Mouse (Mus musculus) brain, adult 2 months (tissue): Measurements from ENCODE around the gene Rps26.
"Not testable (repeated sequence)": the region's sequence is repeated elsewhere in the genome, so short reads cannot be mapped to it uniquely, and the experiment has no call there.

Experiments used
- DNase-seq: peaks from one replicate; pipeline ENCODE4 v3.0.0; 2011; ENCODE audit warnings: low read depth, low spot score

Gene Rps26

GRCm38 (mm10) chr10:128641871-128642270 is 15.3 kb upstream of the Rps26 start:
- no peak for DNase-seq

- DNase-seq, result no peak
Measured at GRCm38 (mm10) chr10:128640891-128641290, 14.3 kb upstream of the Rps26 start.

DNA sequence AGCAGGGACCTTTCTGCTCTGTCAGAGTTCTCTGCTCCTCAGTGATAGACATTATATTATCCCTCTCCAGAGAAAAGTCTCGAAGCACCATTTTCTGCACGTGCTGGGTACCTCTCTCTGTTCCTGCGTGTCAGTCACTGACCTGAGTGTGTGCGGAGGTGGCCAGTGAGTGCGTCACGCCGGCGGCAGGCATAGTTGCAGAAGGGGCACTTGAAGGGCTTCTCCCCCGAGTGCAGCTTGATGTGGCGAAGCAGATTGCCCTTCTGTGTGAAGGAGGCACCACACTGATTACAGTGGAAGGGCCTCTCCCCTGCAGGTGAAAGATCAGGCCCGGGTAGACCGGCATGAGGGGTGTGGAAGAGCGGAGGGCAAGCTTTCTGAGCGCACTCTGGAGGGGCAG is 13.5 kb upstream of the Rps26 start:
- DNase-seq, result no peak

DNA sequence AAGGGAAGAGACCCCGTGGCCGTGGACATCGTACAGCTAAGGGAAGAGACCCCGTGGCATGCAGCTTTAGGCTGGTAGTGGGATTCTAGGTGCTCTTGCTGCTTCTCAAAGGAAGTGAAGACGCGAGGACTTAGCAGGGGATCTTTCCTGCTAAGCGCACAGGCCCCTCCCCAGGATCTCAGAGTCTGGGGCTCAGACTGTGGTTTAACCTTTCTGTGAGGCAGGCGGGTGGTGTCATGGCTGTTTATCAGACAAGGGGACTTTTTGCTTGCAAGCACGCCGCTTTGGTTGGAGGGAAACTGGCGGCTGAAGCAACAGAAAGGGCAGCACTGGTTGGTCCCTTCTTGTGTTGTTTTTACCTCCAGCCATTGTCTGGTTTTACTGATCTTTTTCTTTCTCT is 10.5 kb upstream of the Rps26 start:
- no peak for DNase-seq

- DNase-seq, result no peak
Measured at GRCm38 (mm10) chr10:128636561-128636960, 10.0 kb upstream of the Rps26 start.

DNA sequence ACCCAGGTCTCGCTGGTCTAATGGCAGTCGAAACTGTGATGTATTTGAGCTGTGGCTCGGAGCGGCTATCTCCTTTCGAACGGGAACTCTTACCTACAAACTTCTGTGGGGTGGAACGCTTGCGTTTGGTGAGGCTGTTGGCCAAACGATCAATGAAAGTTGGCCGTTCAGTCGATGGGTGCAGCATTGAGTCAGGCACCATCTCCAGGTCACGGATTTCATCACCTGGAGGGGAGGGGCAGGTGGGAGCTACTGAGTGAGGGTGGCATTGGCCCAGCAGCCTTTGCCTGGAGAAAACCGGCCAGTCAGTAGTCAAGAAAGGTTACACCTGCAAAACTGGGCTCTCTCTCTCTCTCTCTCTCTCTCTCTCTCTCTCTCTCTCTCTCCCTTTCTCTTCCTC is 9.2 kb upstream of the Rps26 start:
- DNase-seq, result no peak

GRCm38 (mm10) chr10:128631571-128631970 is 5.0 kb upstream of the Rps26 start:
- no peak for DNase-seq

DNA sequence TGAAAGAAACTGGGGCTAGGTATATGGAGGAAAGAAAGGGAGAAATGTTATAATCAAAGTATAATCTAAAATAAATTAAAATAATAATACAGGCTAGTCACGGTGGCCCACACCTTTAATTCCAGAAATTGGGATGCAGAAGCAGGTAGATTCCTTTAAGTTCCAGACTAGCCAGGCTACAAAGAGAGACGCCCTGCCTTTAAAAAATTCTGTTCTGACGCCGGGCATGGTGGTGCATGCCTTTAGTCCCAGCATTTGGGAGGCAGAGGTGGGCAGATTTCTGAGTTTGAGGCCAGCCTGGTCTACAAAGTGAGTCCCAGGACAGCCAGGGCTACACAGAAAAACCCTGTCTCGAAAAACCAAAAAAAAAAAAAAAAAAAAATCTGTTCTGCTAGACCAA is 3.8 kb upstream of the Rps26 start:
- DNase-seq, result not testable (repeated sequence)

GRCm38 (mm10) chr10:128629746-128630145 is 3.2 kb upstream of the Rps26 start:
- DNase-seq, result no peak

DNA sequence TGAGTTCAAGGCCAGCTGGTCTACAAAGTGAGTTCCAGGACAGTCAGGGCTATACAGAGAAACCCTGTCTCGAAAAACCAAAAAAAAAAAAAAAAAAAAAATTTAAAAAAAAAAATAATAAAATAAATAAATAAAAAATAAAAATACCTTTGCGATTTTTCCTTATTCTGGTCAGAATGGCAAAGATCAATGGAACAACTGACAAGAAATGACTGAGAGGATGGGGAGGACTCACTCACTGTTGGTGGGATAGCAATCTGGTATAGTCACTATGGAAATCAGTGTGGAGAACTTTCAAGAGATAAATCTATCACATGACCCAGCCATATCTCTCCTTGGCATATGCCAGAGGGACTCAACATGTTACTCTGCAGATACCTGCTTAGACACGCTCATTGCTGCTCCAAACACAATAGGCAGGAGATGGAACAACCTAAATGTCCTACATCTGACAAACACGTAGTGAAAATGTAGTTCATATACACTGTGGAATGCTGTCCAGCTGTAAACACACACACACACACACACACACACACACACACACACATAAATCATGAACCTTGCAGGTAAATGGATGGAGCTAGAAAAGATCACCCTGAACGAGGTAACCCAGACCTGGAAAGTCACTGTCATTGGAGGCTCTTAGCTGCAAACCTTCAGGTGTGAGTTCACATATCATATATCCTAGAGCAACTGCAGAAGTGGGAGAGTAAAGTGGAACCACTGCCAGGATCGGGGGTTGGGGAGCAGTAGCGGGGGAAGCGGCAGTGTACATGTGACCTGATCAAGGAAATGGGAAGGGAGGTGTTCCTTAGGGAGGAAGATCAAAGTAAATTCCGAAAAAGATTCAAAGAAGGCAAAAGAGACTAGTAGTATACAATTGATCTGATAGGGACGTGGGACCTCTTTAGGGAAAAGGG is 1.1 kb upstream of the Rps26 start:
- no peak for DNase-seq

GRCm38 (mm10) chr10:128625287-128625894 is 1.2 kb downstream of the Rps26 start:
- DNase-seq, result no peak

GRCm38 (mm10) chr10:128623106-128623613 is 3.4 kb downstream of the Rps26 start:
- not testable (repeated sequence) for DNase-seq

GRCm38 (mm10) chr10:128622702-128623101 is 3.8 kb downstream of the Rps26 start:
- no peak for DNase-seq

DNA sequence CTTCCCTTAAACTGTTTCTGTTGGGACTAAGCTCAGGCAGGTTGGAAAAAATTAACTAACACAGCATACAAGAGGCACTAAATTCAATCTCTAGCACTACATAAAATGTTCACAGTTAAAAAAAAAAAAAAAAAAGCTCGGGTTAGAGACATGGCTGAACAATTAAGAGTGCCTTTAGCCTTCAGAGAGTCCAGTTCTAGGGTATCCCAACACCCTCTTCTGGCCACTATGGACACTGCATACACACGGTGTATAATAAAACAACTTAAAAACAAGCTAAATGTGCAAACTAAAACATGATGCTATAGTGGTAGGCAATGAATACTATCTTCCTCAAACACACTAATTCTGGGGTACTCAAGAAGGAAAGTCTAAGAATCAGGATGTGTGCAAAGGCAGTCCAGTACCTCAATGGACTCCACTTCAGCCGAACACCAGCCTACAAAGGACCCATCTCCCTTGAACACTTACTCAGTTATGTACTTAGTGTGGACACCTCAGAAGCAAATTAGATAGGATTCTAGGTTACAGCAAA is 4.5 kb downstream of the Rps26 start:
- DNase-seq, result no peak

DNA sequence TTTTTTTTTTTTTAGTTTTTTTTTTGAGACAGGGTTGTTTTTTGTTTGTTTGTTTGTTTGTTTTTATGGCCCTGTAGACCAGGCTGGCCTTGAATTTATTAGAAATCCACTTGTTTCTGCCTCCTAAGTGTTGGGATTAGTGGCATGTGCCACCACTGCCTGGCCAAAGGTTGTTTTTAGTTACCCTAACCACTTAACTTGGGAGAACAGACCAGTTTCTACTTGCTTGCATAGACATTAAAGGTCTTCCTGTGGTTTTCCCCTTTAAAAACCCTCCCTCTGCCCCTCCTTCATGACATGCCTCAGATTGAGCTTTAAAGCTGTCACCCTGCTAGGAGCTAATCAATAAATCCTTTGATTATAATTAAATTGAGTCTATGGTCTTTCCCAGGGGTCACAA is 6.3 kb downstream of the Rps26 start:
- no peak for DNase-seq

- DNase-seq, result not testable (repeated sequence)
Measured at GRCm38 (mm10) chr10:128619148-128619547, 7.4 kb downstream of the Rps26 start.

GRCm38 (mm10) chr10:128618570-128618969 is 8.0 kb downstream of the Rps26 start:
- DNase-seq, result no peak

DNA sequence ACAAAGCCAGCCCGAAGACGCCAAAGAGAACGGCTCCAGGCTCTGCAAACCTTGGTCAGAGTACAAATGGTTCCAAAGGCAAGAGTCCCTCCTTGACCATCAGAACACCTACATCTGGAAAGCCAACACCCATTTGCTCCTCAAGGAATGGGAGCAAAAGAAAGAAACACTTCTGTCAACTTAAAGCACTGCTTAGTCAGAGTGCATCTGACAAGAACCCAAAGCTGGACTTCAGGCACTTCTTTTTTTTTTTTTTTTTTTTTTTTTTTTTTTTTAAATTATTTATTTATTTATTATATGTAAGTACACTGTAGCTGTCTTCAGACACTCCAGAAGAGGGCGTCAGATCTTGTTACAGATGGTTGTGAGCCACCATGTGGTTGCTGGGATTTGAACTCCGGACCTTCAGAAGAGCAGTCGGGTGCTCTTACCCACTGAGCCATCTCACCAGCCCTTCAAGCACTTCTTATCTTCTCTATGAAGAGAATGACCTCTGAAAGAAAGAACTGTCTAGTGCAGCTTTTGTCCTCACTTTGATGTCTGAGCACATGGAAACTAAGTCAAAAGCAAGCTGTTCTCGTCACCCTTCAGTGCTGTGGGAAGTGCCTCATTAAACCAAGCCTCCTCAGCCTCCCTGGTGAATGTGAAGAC is 10.6 kb downstream of the Rps26 start:
- DNase-seq, result not testable (repeated sequence)

- no peak for DNase-seq
Measured at GRCm38 (mm10) chr10:128614934-128615333, 11.6 kb downstream of the Rps26 start.

DNA sequence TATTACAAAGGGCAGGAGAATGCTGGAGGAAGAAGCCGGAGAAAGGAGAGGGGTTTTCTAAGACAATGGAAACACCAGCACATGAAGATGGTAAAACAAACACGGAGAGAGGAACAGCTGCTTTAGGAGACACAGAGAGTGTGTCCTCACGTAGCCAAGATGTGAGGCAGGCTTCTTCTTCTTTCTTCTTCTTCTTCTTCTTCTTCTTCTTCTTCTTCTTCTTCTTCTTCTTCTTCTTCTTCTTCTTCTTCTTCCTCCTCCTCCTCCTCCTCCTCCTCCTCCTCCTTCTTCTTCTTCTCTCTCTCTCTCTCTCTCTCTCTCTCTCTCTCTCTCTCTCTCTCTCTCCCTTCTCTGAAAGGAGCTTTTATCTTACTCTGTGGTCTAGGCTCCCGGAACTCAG is 12.7 kb downstream of the Rps26 start:
- DNase-seq, result not testable (repeated sequence)

DNA sequence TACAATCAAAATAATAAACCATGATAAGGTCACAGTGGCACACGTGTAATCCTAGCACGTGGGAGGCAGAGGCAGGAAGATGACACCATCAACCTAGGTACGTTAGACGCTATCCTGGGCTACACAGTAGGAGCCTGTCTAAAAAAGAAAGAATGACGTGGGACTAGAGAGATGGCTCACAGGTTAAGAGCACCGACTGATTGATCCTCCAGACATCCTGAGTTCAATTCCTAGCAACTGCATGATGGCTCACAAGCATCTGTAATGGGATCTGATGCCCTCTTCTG is 13.4 kb downstream of the Rps26 start:
- DNase-seq, result no peak

DNA sequence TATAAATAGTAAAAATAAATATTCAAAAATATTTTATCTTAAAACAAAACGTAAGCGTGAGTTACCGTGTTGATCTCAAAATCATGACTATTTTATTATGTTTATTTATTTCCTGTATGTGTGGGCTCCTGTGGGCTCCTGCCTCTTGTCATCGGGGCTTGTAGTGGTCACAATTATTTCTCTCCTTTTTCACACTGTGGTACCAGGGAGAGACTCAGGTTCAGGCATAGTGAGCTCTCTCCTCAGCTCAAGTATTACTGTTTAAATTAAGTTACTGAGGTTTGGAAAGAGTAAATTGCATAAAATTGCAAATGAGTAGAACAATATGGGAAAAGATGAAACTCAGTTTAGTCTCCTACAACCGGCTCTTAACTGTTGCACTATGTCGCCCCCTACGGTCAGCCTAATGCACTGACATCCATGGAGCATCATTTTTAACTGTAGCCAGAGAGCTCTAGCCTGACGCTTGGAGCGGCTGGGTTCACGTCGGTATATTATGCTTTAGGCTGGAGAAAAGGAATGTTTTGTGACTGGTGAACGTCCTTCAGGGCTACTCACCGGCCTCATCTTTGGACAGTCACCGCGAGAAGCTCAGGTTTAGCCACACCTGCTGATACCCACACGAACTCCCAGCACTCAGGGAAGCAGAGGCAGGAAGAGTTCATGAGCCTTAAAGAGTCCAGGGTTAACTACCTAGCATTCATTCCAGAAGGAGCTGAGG is 14.0 kb downstream of the Rps26 start:
- DNase-seq, result peak; percentile 88
